Mouse (Mus musculus) adrenal gland, postnatal 36 days (tissue): ENCODE data around the gene Gm8334. TPM values are rescaled to one million over a fixed set of nuclear protein-coding genes. Genes with fewer than 3 reads are reported as not detected.
"Not testable (repeated sequence)": the region's sequence is repeated elsewhere in the genome, so short reads cannot be mapped to it uniquely, and the experiment has no call there.

Experiments
- DNase-seq, 2 experiments: peaks; one replicate each; pipeline ENCODE4 v3.0.0; 2021; ENCODE audit warnings: mixed read lengths in 1 of 2
- long read RNA-seq, 2 experiments: library from polyadenylated mRNA; stranded (forward); transcript quantifications; one replicate each; pipeline ENCODE4 v2.0.0; 2021; ENCODE audit warnings: borderline sequencing depth in 2 of 2
- total RNA-seq, 2 experiments: library from RNA; stranded (reverse); gene quantifications; 2 replicates each; pipeline ENCODE4 v1.2.3; 2021

Gm8334 gene
- total RNA-seq, result not detected
- long read RNA-seq, experiment 1, result 0 reads
- long read RNA-seq, experiment 2, result 0 reads

GRCm38 (mm10) chrX:148615053-148615452 lies at the start of gene Gm8334:
Gene Gm8334 (minus strand): TSS chrX:148615153.
- not testable (repeated sequence) for DNase-seq

- DNase-seq, result not testable (repeated sequence)
Observed at GRCm38 (mm10) chrX:148663298-148663697, 48.3 kb upstream of the Gm8334 start, which contains the start of gene Gm15127. Gene Gm15127 (plus strand): TSS chrX:148663598.

Other genes starting within 250 kb of the Gm8334 start
- gene Gm15114, start 126.2 kb downstream of the Gm8334 start, total RNA-seq, result not detected
- gene Gm15127, start 48.4 kb upstream of the Gm8334 start, total RNA-seq, result not detected
- gene Luzp4, start 242.5 kb upstream of the Gm8334 start, total RNA-seq, result not detected